Mouse (Mus musculus) cortical plate, adult 2 months (tissue): ENCODE data around the gene Efcab5.

ENCODE experiments used
- CTCF ChIP-seq: fragments of 200-500 bp; IDR thresholded peaks from 2 replicates; pipeline ENCODE4 v1.5.1; 2011; ENCODE audit warnings: mild to moderate bottlenecking, control low read depth, low read length; ENCODE audit not compliant: insufficient read depth; ENCODE audit errors: extremely low read depth
- POLR2A ChIP-seq: fragments of 200-500 bp; IDR thresholded peaks from 2 replicates; pipeline ENCODE4 v1.6.1; 2011; ENCODE audit warnings: mild to moderate bottlenecking, low read length, control low read depth; ENCODE audit not compliant: insufficient read depth; ENCODE audit errors: extremely low read depth

DNA sequence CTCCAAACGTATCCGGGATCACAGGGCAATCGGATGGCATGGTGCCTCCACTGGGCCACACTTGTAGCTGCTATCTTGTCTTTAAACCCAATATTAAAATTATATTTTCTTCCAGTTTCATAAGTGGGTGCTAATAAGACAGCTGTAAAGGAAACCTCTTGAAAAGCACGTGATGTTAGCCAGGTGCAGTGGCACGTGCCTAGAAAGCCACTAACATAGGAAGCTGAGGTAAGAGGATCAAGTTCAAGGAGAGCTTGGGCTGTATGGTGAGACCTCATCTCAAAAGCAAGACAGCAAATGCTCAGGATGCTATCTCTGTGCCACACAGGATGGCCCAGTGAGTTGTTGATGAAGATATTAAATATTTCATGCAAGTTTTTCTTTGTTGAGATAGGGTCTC lies 34.6 kb downstream of the Efcab5 start:
- TF ChIP-seq POLR2A (no peak), CTCF (no peak)
